Mouse (Mus musculus) limb, embryonic 12.5 days (tissue): ENCODE measurements around the gene Lamb3. TPM values are rescaled to one million over a fixed set of nuclear protein-coding genes. Genes with fewer than 3 reads are reported as not detected.

Source experiments
- ATAC-seq: fragments of 200-750 bp; cut with Nextera tagmentation; 2 replicates; pipeline ENCODE4 v1.8.0; 2017; ENCODE audit warnings: low read depth, moderate TSS enrichment; ENCODE audit not compliant: insufficient number of reproducible peaks, insufficient read depth, low FRiP score, low TSS enrichment
- H3K27ac ChIP-seq: fragments of 300-500 bp; sonication (generic); 2 replicates; pipeline ENCODE4 v1.5.1; 2016; ENCODE audit warnings: mild to moderate bottlenecking, moderate library complexity
- H3K27me3 ChIP-seq: fragments of 300-500 bp; sonication (generic); 2 replicates; pipeline ENCODE4 v1.6.1; 2016; ENCODE audit warnings: mild to moderate bottlenecking, moderate library complexity
- H3K36me3 ChIP-seq: fragments of 300-500 bp; sonication (generic); 2 replicates; pipeline ENCODE4 v1.6.1; 2016; ENCODE audit warnings: mild to moderate bottlenecking, moderate library complexity
- H3K4me1 ChIP-seq: fragments of 300-500 bp; sonication (generic); replicated peaks from 2 replicates; pipeline ENCODE4 v1.6.1; 2016
- H3K4me2 ChIP-seq: fragments of 300-500 bp; sonication (generic); 2 replicates; pipeline ENCODE4 v1.6.1; 2016; ENCODE audit warnings: mild to moderate bottlenecking, moderate library complexity
- H3K4me3 ChIP-seq: fragments of 300-500 bp; sonication (generic); replicated peaks from 2 replicates; pipeline ENCODE4 v1.5.1; 2016; ENCODE audit warnings: mild to moderate bottlenecking
- H3K9ac ChIP-seq: fragments of 300-500 bp; sonication (generic); replicated peaks from 2 replicates; pipeline ENCODE4 v1.6.1; 2016; ENCODE audit warnings: mild to moderate bottlenecking, moderate library complexity
- H3K9me3 ChIP-seq: fragments of 300-500 bp; sonication (generic); 2 replicates; pipeline ENCODE4 v1.6.1; 2016; ENCODE audit warnings: mild to moderate bottlenecking, moderate library complexity
- WGBS: fragments of 180-500 bp; shearing (Covaris S2); methylation state at CpG from one replicate; pipeline ENCODE4 v1.1.7; 2016; 5-methylcytosine and 5-hydroxymethylcytosine counted together
- polyA plus RNA-seq: library from polyadenylated mRNA; unstranded; fragments of >200 nt; fragmentation: Nextera tagmentation; extraction: Ambion mirVana; gene quantifications from 2 replicates; pipeline ENCODE4 v1.2.1, GENCODE M21; 2016

Lamb3 gene
- polyA plus RNA-seq, 1 experiment from 2014 or later = 2.2 TPM

GRCm38 (mm10) chr1:193203821-193204220, 3.7 kb upstream of the Lamb3 start:
- H3K4me3 ChIP-seq = no peak overlapping the region
- H3K36me3 ChIP-seq = no peaks in the 10 kb centered on the region
- no peaks in the 10 kb centered on the region for H3K4me1 ChIP-seq
- no peak for ATAC-seq
- H3K9me3 ChIP-seq = no peaks in the 10 kb centered on the region
- H3K4me2 ChIP-seq = no peak overlapping the region
- no peaks in the 10 kb centered on the region for H3K27me3 ChIP-seq
- no peak overlapping the region for H3K27ac ChIP-seq
- 38% methylated on average over 2 of the region's 2 CpGs for WGBS
- H3K9ac ChIP-seq = no peak overlapping the region

GRCm38 (mm10) chr1:193205431-193205830, 2.1 kb upstream of the Lamb3 start:
- Histone ChIP-seq H3K36me3 (no peaks in the 10 kb centered on the region), H3K27me3 (no peaks in the 10 kb centered on the region), H3K9ac (no peak overlapping the region), H3K4me1 (no peaks in the 10 kb centered on the region), H3K27ac (no peak overlapping the region), H3K4me3 (no peak overlapping the region), H3K9me3 (no peaks in the 10 kb centered on the region), H3K4me2 (no peak overlapping the region)
- WGBS = 91% methylated on average over 2 of the region's 2 CpGs
- ATAC-seq = no peak

- WGBS = 47% methylated on average over 2 of the region's 2 CpGs
- Histone ChIP-seq H3K4me2 (no peak overlapping the region), H3K36me3 (no peaks in the 10 kb centered on the region), H3K27ac (no peak overlapping the region), H3K4me3 (no peak overlapping the region), H3K4me1 (no peaks in the 10 kb centered on the region), H3K9me3 (no peaks in the 10 kb centered on the region), H3K27me3 (no peaks in the 10 kb centered on the region), H3K9ac (no peak overlapping the region)
- ATAC-seq = no peak
Measured at GRCm38 (mm10) chr1:193208178-193208577, 679 bp downstream of the Lamb3 start.

- 73% methylated on average over 5 of the region's 5 CpGs for WGBS
- H3K9me3 ChIP-seq = no peaks in the 10 kb centered on the region
- ATAC-seq = no peak
- no peaks in the 10 kb centered on the region for H3K4me1 ChIP-seq
- H3K4me3 ChIP-seq = no peak overlapping the region
- H3K36me3 ChIP-seq = no peaks in the 10 kb centered on the region
- no peak overlapping the region for H3K27ac ChIP-seq
- no peak overlapping the region for H3K4me2 ChIP-seq
- no peaks in the 10 kb centered on the region for H3K27me3 ChIP-seq
- H3K9ac ChIP-seq = no peak overlapping the region
Measured at GRCm38 (mm10) chr1:193211371-193211770, 3.9 kb downstream of the Lamb3 start.

GRCm38 (mm10) chr1:193214053-193214452, 6.6 kb downstream of the Lamb3 start:
- no peaks in the 10 kb centered on the region for H3K4me1 ChIP-seq
- no peak overlapping the region for H3K9ac ChIP-seq
- 74% methylated on average over 5 of the region's 5 CpGs for WGBS
- no peak overlapping the region for H3K4me3 ChIP-seq
- no peak for ATAC-seq
- H3K27me3 ChIP-seq = no peaks in the 10 kb centered on the region
- H3K9me3 ChIP-seq = no peaks in the 10 kb centered on the region
- no peaks in the 10 kb centered on the region for H3K36me3 ChIP-seq
- H3K27ac ChIP-seq = no peak overlapping the region
- no peak overlapping the region for H3K4me2 ChIP-seq

- no peaks in the 10 kb centered on the region for H3K36me3 ChIP-seq
- no peak overlapping the region for H3K27ac ChIP-seq
- H3K4me3 ChIP-seq = no peak overlapping the region
- H3K4me1 ChIP-seq = no peaks in the 10 kb centered on the region
- no peak overlapping the region for H3K4me2 ChIP-seq
- H3K9ac ChIP-seq = no peak overlapping the region
- no peaks in the 10 kb centered on the region for H3K9me3 ChIP-seq
- WGBS = 79% methylated on average over 3 of the region's 3 CpGs
- H3K27me3 ChIP-seq = no peaks in the 10 kb centered on the region
- no peak for ATAC-seq
Measured at GRCm38 (mm10) chr1:193216000-193216399, 8.5 kb downstream of the Lamb3 start.

- Histone ChIP-seq H3K27ac (no peak overlapping the region), H3K4me2 (no peak overlapping the region), H3K36me3 (no peaks in the 10 kb centered on the region), H3K27me3 (no peaks in the 10 kb centered on the region), H3K9me3 (no peaks in the 10 kb centered on the region), H3K4me1 (no peaks in the 10 kb centered on the region; the same call in 1 of the 2 replicates), H3K4me3 (no peak overlapping the region), H3K9ac (no peak overlapping the region)
- 75% methylated on average over 5 of the region's 5 CpGs for WGBS
- ATAC-seq = no peak
Measured at GRCm38 (mm10) chr1:193220408-193220807, 12.9 kb downstream of the Lamb3 start.

- Histone ChIP-seq H3K9ac (no peak overlapping the region), H3K9me3 (no peaks in the 10 kb centered on the region), H3K36me3 (no peaks in the 10 kb centered on the region), H3K4me3 (no peak overlapping the region), H3K27ac (peak overlapping the region; percentile 19; the same call in 1 of the 2 replicates), H3K4me1 (peaks cover 11% of the 10 kb centered on the region), H3K27me3 (no peaks in the 10 kb centered on the region), H3K4me2 (no peak overlapping the region)
- no peak for ATAC-seq
- WGBS = 13% methylated on average over 3 of the region's 3 CpGs
Measured at GRCm38 (mm10) chr1:193225531-193225930, 18.0 kb downstream of the Lamb3 start.

- Histone ChIP-seq H3K9me3 (no peaks in the 10 kb centered on the region), H3K27ac (no peak overlapping the region), H3K4me2 (no peak overlapping the region), H3K4me1 (peaks cover 11% of the 10 kb centered on the region), H3K36me3 (no peaks in the 10 kb centered on the region), H3K9ac (no peak overlapping the region), H3K27me3 (no peaks in the 10 kb centered on the region), H3K4me3 (no peak overlapping the region)
- WGBS = 81% methylated on average over 4 of the region's 4 CpGs
- ATAC-seq = no peak
Measured at GRCm38 (mm10) chr1:193226114-193226513, 18.6 kb downstream of the Lamb3 start.

GRCm38 (mm10) chr1:193226724-193227522, 19.4 kb downstream of the Lamb3 start:
- H3K4me2 ChIP-seq = no peak overlapping the region
- ATAC-seq = no peak
- H3K4me1 ChIP-seq = peaks cover 11% of the 10 kb centered on the region
- no peak overlapping the region for H3K9ac ChIP-seq
- H3K36me3 ChIP-seq = no peaks in the 10 kb centered on the region
- no peaks in the 10 kb centered on the region for H3K9me3 ChIP-seq
- H3K27me3 ChIP-seq = no peaks in the 10 kb centered on the region
- H3K27ac ChIP-seq = no peak overlapping the region
- no peak overlapping the region for H3K4me3 ChIP-seq
- 17% methylated on average over 7 of the region's 7 CpGs for WGBS

- H3K27ac ChIP-seq = no peak overlapping the region
- no peak overlapping the region for H3K4me2 ChIP-seq
- 61% methylated on average over 4 of the region's 4 CpGs for WGBS
Measured at GRCm38 (mm10) chr1:193227537-193227936, 20.0 kb downstream of the Lamb3 start.

GRCm38 (mm10) chr1:193229570-193229969, 22.1 kb downstream of the Lamb3 start:
- H3K27me3 ChIP-seq = no peaks in the 10 kb centered on the region
- H3K4me1 ChIP-seq = peaks cover 11% of the 10 kb centered on the region
- H3K9me3 ChIP-seq = no peaks in the 10 kb centered on the region
- no peak overlapping the region for H3K9ac ChIP-seq
- no peak overlapping the region for H3K4me3 ChIP-seq
- no peaks in the 10 kb centered on the region for H3K36me3 ChIP-seq
- WGBS = 90% methylated on average over 5 of the region's 5 CpGs
- H3K4me2 ChIP-seq = no peak overlapping the region
- H3K27ac ChIP-seq = no peak overlapping the region
- ATAC-seq = no peak

More at GRCm38 (mm10) chr1:193227537-193227936, 20.0 kb downstream of the Lamb3 start:
- ATAC-seq = no peak
- no peaks in the 10 kb centered on the region for H3K9me3 ChIP-seq
- H3K4me1 ChIP-seq = peaks cover 11% of the 10 kb centered on the region
- no peak overlapping the region for H3K9ac ChIP-seq
- no peaks in the 10 kb centered on the region for H3K36me3 ChIP-seq
- H3K27me3 ChIP-seq = no peaks in the 10 kb centered on the region
- no peak overlapping the region for H3K4me3 ChIP-seq
